Mouse (Mus musculus) lung, embryonic 15.5 days (tissue): ENCODE results near the gene Rcan2. TPM values are rescaled to one million over a fixed set of nuclear protein-coding genes. Genes with fewer than 3 reads are reported as not detected.

Source experiments
- ATAC-seq: fragments of 200-750 bp; cut with Nextera tagmentation; 2 replicates; pipeline ENCODE4 v1.8.0; 2017; ENCODE audit warnings: moderate number of reproducible peaks, borderline replicate concordance; ENCODE audit not compliant: low FRiP score, low TSS enrichment; ENCODE audit errors: extremely low read depth
- H3K27ac ChIP-seq: fragments of 300-500 bp; sonication (generic); 2 replicates; pipeline ENCODE4 v1.5.1; 2015; ENCODE audit warnings: moderate library complexity, mild to moderate bottlenecking, inconsistent platforms
- H3K27me3 ChIP-seq: fragments of 300-500 bp; sonication (generic); 2 replicates; pipeline ENCODE4 v1.6.1; 2015; ENCODE audit warnings: inconsistent platforms
- H3K36me3 ChIP-seq: fragments of 300-500 bp; sonication (generic); 2 replicates; pipeline ENCODE4 v1.6.1; 2015; ENCODE audit warnings: inconsistent platforms
- H3K4me1 ChIP-seq: fragments of 300-500 bp; sonication (generic); 2 replicates; pipeline ENCODE4 v1.6.1; 2015; ENCODE audit warnings: inconsistent platforms
- H3K4me2 ChIP-seq: fragments of 300-500 bp; sonication (generic); 2 replicates; pipeline ENCODE4 v1.6.1; 2015; ENCODE audit warnings: inconsistent platforms, mild to moderate bottlenecking, moderate library complexity
- H3K4me3 ChIP-seq: fragments of 300-500 bp; sonication (generic); 2 replicates; pipeline ENCODE4 v1.5.1; 2015; ENCODE audit warnings: mild to moderate bottlenecking, inconsistent platforms
- H3K9ac ChIP-seq: fragments of 300-500 bp; sonication (generic); 2 replicates; pipeline ENCODE4 v1.6.1; 2015; ENCODE audit warnings: inconsistent platforms
- H3K9me3 ChIP-seq: fragments of 300-500 bp; sonication (generic); 2 replicates; pipeline ENCODE4 v1.6.1; 2016; ENCODE audit warnings: inconsistent platforms
- WGBS: fragments of 180-500 bp; shearing (Covaris S2); methylation state at CpG from one replicate; pipeline ENCODE4 v1.1.7; 2015; 5-methylcytosine and 5-hydroxymethylcytosine counted together
- polyA plus RNA-seq: library from polyadenylated mRNA; unstranded; fragments of >200 nt; fragmentation: Nextera tagmentation; extraction: Ambion mirVana; gene quantifications from 2 replicates; pipeline ENCODE4 v1.2.1, GENCODE M21; 2015

Gene Rcan2
- polyA plus RNA-seq, 1 experiment from 2014 or later, result 6.4 TPM

DNA sequence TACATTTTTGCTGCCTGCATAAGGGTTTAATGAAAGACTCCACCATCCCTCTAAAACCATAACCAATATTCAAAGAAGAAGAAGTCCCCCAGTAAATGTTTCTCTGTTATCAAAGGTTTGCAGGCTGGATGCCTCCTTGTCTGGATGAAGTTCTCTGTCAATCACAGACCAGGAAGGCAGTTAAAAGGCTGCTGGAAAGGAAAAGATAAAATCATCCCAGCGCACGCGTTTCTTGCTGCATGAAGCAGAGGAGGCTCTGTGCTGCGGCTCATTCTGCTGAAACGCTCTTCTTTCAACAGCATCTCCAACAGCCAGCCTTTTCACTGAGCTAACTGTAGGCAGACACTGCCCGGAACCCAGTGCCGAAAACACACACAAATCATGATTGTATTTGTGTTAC, 196.4 kb downstream of the Rcan2 start:
- Histone ChIP-seq H3K9ac (no peak overlapping the region), H3K4me1 (no peaks in the 10 kb centered on the region), H3K9me3 (no peaks in the 10 kb centered on the region), H3K4me3 (no peak overlapping the region), H3K36me3 (no peaks in the 10 kb centered on the region), H3K27ac (no peak overlapping the region), H3K27me3 (no peaks in the 10 kb centered on the region), H3K4me2 (no peak overlapping the region)
- 85% methylated on average over 7 of the region's 7 CpGs for WGBS
- no peak for ATAC-seq

- H3K9me3 ChIP-seq, result no peaks in the 10 kb centered on the region
- no peaks in the 10 kb centered on the region for H3K27me3 ChIP-seq
- H3K4me2 ChIP-seq, result no peak overlapping the region
- H3K9ac ChIP-seq, result no peak overlapping the region
- H3K4me3 ChIP-seq, result no peak overlapping the region
- 84% methylated on average over 6 of the region's 6 CpGs for WGBS
- no peaks in the 10 kb centered on the region for H3K36me3 ChIP-seq
- ATAC-seq, result no peak
- H3K4me1 ChIP-seq, result no peaks in the 10 kb centered on the region
- H3K27ac ChIP-seq, result no peak overlapping the region
Observed at GRCm38 (mm10) chr17:43998095-43998494, 196.9 kb downstream of the Rcan2 start.

DNA sequence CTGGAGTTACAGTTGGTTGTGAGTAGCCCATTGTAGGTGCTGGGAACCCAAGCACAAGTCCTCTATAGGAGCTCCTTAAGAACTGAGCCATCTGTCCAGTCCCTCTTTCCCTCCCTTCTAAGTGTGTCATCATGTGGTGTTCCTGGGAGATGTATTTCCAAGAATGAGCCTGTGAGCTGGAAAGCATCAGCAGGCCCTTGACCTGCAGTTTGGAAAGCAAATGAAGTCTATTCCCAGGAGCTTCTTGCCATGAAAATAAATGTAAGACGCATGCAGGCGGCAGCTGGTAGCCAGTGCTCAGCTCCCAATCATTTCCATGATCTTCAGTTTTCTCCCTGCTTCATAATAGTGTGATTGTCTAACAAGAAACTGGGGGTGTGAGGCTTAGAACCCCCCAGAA, 203.2 kb downstream of the Rcan2 start:
- no peaks in the 10 kb centered on the region for H3K4me1 ChIP-seq
- no peak overlapping the region for H3K27ac ChIP-seq
- no peaks in the 10 kb centered on the region for H3K9me3 ChIP-seq
- 85% methylated on average over 2 of the region's 2 CpGs for WGBS
- no peak overlapping the region for H3K4me2 ChIP-seq
- H3K9ac ChIP-seq, result no peak overlapping the region
- no peak overlapping the region for H3K4me3 ChIP-seq
- no peak for ATAC-seq
- no peaks in the 10 kb centered on the region for H3K36me3 ChIP-seq
- no peaks in the 10 kb centered on the region for H3K27me3 ChIP-seq

DNA sequence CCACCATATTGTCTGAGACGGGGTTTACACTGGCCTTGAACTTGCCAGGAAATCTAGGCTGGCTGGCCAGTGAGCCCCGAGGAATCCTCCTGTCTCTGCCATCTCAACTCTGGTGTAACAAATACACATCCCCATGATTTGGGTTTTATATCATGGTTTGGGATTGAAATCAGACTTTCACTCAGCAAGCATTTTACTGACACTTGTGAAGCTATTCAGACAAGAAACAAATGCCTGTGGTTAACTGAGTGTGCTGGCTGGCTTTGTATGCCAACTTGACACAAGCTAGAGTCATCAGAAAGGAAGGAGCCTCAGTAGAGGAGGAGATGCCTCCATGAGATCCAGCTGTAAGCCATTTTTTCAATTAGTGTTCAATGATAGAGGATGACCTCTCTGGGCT, 206.3 kb downstream of the Rcan2 start:
- Histone ChIP-seq H3K27me3 (no peaks in the 10 kb centered on the region), H3K36me3 (no peaks in the 10 kb centered on the region), H3K4me3 (no peak overlapping the region), H3K9me3 (no peaks in the 10 kb centered on the region), H3K27ac (no peak overlapping the region), H3K9ac (no peak overlapping the region), H3K4me2 (no peak overlapping the region), H3K4me1 (no peaks in the 10 kb centered on the region)
- 75% methylated on average over 2 of the region's 2 CpGs for WGBS
- no peak for ATAC-seq

DNA sequence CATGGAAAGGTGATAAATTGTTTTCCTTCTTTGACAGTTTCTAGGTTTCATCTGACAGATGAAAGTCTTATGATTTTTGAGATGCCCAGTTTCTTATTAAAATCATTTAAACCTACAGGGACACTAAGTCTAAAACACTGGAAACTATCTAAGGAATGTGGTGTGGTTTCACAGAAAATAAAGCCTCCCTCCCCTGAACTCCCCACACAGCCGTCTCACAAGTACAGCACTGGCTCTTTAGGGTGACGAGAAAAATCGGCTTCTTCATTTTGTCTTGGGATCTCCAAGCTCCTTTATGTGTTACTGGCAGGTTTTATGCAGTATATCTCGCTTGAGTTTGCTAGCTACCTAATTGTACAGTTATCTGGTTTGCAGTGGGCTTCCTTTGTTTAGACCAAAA, 210.8 kb downstream of the Rcan2 start:
- WGBS, result 41% methylated on average over 4 of the region's 4 CpGs
- no peak for ATAC-seq

GRCm38 (mm10) chr17:44013756-44014510, 212.8 kb downstream of the Rcan2 start:
- H3K4me3 ChIP-seq, result no peak overlapping the region
- H3K27ac ChIP-seq, result no peak overlapping the region
- no peaks in the 10 kb centered on the region for H3K4me1 ChIP-seq
- H3K4me2 ChIP-seq, result no peak overlapping the region
- no peaks in the 10 kb centered on the region for H3K9me3 ChIP-seq
- H3K36me3 ChIP-seq, result no peaks in the 10 kb centered on the region
- ATAC-seq, result no peak
- WGBS, result 59% methylated on average over 4 of the region's 4 CpGs
- H3K9ac ChIP-seq, result no peak overlapping the region
- no peaks in the 10 kb centered on the region for H3K27me3 ChIP-seq

More for the DNA sequence above, 210.8 kb downstream of the Rcan2 start:
- Histone ChIP-seq H3K27ac (no peak overlapping the region), H3K9me3 (no peaks in the 10 kb centered on the region), H3K4me1 (no peaks in the 10 kb centered on the region), H3K9ac (no peak overlapping the region), H3K4me2 (no peak overlapping the region), H3K4me3 (no peak overlapping the region), H3K27me3 (no peaks in the 10 kb centered on the region), H3K36me3 (no peaks in the 10 kb centered on the region)

DNA sequence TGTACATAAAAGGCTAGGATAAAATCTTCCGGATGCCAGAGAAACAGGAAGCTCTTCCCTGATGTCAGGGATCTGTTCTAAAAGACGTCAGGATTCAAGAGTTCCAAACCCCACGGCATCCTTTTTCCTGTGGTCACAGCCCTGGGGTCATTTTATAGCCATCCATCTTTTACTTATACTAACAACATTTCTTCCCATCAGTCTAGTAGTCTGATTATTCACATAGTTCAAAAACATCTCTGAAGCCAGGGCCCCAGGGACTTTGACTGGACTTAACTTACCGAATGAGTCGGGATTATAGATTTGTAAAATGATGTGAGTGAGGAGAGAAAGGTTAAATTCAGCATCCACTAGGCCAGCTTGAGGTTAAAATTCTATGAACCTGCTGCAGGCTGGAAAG, 215.2 kb downstream of the Rcan2 start:
- no peak overlapping the region for H3K9ac ChIP-seq
- 51% methylated on average over 5 of the region's 5 CpGs for WGBS
- H3K27ac ChIP-seq, result no peak overlapping the region
- no peaks in the 10 kb centered on the region for H3K4me1 ChIP-seq
- H3K9me3 ChIP-seq, result no peaks in the 10 kb centered on the region
- no peak for ATAC-seq
- no peak overlapping the region for H3K4me2 ChIP-seq
- H3K27me3 ChIP-seq, result no peaks in the 10 kb centered on the region
- H3K4me3 ChIP-seq, result no peak overlapping the region
- no peaks in the 10 kb centered on the region for H3K36me3 ChIP-seq

DNA sequence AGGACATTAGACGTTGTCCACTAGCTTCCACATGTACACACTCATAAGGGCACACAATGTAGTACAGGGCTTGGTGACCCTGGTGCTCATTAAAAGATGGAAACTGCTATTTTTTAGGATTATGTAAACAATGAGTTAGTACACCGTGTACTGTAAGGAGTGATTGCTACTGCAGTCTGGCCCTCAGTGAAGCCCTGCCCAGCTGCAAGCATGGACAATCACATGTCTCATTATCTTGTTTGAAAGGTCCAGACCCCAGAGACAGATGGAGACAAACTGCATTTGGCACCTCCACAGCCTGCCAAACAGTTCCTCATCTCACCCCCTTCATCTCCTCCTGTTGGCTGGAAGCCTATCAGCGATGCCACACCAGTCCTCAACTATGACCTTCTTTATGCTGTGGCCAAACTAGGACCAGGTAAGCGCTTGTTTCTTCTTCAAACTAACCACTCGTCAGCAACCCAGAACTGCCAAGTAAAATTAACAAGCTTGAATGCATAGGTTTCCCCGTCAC, 219.6 kb downstream of the Rcan2 start:
- ATAC-seq, result no peak
- no peaks in the 10 kb centered on the region for H3K36me3 ChIP-seq
- no peak overlapping the region for H3K9ac ChIP-seq
- 61% methylated on average over 6 of the region's 6 CpGs for WGBS
- no peak overlapping the region for H3K27ac ChIP-seq
- no peak overlapping the region for H3K4me3 ChIP-seq
- no peaks in the 10 kb centered on the region for H3K4me1 ChIP-seq
- no peaks in the 10 kb centered on the region for H3K27me3 ChIP-seq
- no peak overlapping the region for H3K4me2 ChIP-seq
- H3K9me3 ChIP-seq, result no peaks in the 10 kb centered on the region

DNA sequence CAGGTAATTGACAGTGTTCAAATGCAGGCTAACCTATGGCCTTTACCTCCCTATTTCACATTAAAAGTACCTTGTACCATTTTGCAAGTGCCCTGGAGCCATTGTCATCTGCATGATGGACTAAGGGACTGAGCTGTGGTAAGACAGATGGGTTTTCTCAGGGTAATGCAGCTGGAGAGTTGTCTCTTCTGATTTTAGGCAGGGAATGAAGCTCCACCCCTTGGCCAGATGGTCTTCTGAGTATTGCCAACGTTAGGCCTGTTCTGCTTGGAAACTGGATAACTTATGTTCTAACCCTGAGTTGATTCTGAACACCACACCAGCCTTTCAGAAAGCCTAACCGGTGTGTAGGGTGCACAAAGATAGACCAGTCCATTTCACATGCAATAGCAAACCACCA, 222.7 kb downstream of the Rcan2 start:
- no peaks in the 10 kb centered on the region for H3K4me1 ChIP-seq
- no peak overlapping the region for H3K27ac ChIP-seq
- H3K4me3 ChIP-seq, result no peak overlapping the region
- ATAC-seq, result no peak
- WGBS, result 64% methylated on average over 2 of the region's 2 CpGs
- no peaks in the 10 kb centered on the region for H3K36me3 ChIP-seq
- H3K4me2 ChIP-seq, result no peak overlapping the region
- no peak overlapping the region for H3K9ac ChIP-seq
- H3K27me3 ChIP-seq, result no peaks in the 10 kb centered on the region
- no peaks in the 10 kb centered on the region for H3K9me3 ChIP-seq

GRCm38 (mm10) chr17:44025011-44025410, 223.9 kb downstream of the Rcan2 start:
- Histone ChIP-seq H3K27ac (no peak overlapping the region), H3K9me3 (no peaks in the 10 kb centered on the region), H3K4me1 (no peaks in the 10 kb centered on the region), H3K36me3 (no peaks in the 10 kb centered on the region), H3K4me2 (no peak overlapping the region), H3K27me3 (no peaks in the 10 kb centered on the region), H3K4me3 (no peak overlapping the region), H3K9ac (no peak overlapping the region)
- WGBS, result 61% methylated on average over 2 of the region's 2 CpGs
- no peak for ATAC-seq

- no peak overlapping the region for H3K4me2 ChIP-seq
- H3K9me3 ChIP-seq, result no peaks in the 10 kb centered on the region
- ATAC-seq, result no peak
- no peak overlapping the region for H3K9ac ChIP-seq
- H3K4me1 ChIP-seq, result no peaks in the 10 kb centered on the region
- no peaks in the 10 kb centered on the region for H3K36me3 ChIP-seq
- WGBS, result 63% methylated on average over 6 of the region's 6 CpGs
- no peaks in the 10 kb centered on the region for H3K27me3 ChIP-seq
- H3K4me3 ChIP-seq, result no peak overlapping the region
- no peak overlapping the region for H3K27ac ChIP-seq
Observed at GRCm38 (mm10) chr17:44025935-44026334, 224.8 kb downstream of the Rcan2 start.

GRCm38 (mm10) chr17:44026378-44026777, 225.2 kb downstream of the Rcan2 start:
- no peaks in the 10 kb centered on the region for H3K4me1 ChIP-seq
- H3K27ac ChIP-seq, result no peak overlapping the region
- no peak for ATAC-seq
- 40% methylated on average over 5 of the region's 5 CpGs for WGBS
- H3K27me3 ChIP-seq, result no peaks in the 10 kb centered on the region
- no peak overlapping the region for H3K4me3 ChIP-seq
- H3K4me2 ChIP-seq, result no peak overlapping the region
- no peak overlapping the region for H3K9ac ChIP-seq
- no peaks in the 10 kb centered on the region for H3K9me3 ChIP-seq
- no peaks in the 10 kb centered on the region for H3K36me3 ChIP-seq

- Histone ChIP-seq H3K9me3 (no peaks in the 10 kb centered on the region), H3K4me1 (no peaks in the 10 kb centered on the region), H3K27ac (no peak overlapping the region), H3K27me3 (no peaks in the 10 kb centered on the region), H3K4me3 (no peak overlapping the region), H3K4me2 (no peak overlapping the region), H3K36me3 (no peaks in the 10 kb centered on the region), H3K9ac (no peak overlapping the region)
- ATAC-seq, result no peak
Observed at GRCm38 (mm10) chr17:44026786-44027185, 225.6 kb downstream of the Rcan2 start.
